Mouse (Mus musculus) frontal cortex, postnatal 36 days (tissue): ENCODE data around the gene Cpa2.
A peak's percentile ranks its signal among the peaks of the same experiment; 100 is the strongest.

Source experiments
- DNase-seq, 2 experiments: peaks; one replicate each; pipeline ENCODE4 v3.0.0; 2022; ENCODE audit warnings: low spot score in 2 of 2

The Cpa2 gene

DNA sequence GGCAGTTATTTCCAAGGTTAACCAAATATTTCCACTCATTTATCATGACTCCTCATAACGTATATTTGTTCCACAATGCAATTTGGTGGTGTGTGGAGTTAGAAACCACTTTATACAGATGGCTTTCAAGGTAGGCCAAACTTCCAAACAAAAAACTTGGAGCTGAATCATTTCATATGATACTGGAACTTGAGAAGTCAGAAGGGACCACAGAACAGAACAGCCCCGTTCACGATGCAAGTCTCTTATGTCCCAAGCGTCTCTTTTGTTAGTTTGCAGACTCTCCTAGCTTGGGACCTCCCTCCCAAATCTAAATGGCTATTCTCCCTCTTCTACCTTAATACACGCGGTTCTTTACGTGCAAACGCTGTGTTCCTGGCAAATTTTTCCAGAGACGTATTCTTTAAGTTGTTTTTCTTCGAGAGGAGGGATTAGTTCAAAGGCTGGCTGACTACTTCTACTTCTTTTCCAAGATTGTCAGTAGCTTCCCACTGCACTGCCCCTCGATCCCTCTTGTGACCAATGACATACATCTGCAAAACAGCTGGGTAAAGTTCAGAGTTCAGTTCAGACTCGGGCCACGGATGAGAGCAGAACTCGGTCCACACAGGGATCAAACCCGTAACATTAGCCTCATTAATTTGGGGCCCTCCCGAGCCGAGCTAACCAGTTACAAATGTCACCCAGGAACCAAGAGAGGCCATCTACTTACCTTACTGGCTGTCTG is 35.3 kb downstream of the Cpa2 start:
- no peak for DNase-seq

GRCm38 (mm10) chr6:30579961-30580840 is 38.8 kb downstream of the Cpa2 start:
- peak in 1 of 2 experiments; percentile 33 for DNase-seq

- DNase-seq, result no peak
Observed at GRCm38 (mm10) chr6:30580841-30581176, 39.4 kb downstream of the Cpa2 start.

GRCm38 (mm10) chr6:30586886-30587442 is 45.6 kb downstream of the Cpa2 start:
- no peak for DNase-seq

DNA sequence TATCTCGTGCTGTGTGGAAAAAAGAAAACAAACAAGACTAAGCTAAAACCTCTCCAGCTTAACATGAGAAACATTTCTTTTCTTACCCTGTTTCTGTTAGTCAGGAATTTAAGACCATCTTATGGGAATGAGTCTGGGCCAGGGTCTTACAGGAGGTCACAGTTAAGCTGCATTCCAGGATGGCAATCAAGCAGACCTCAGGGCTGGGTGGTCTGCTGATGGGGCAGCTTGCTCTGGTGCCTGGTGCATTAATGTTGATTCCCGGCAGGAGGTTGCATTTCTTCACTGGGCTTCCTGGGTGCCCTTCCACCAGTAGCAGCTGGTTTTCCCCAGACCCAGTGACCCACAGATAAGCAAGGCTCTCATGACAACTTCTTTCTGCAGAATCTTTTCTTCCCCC is 48.4 kb downstream of the Cpa2 start:
- no peak for DNase-seq

GRCm38 (mm10) chr6:30591851-30592404 is 50.5 kb downstream of the Cpa2 start:
- DNase-seq, result no peak

GRCm38 (mm10) chr6:30592417-30592974 is 51.1 kb downstream of the Cpa2 start:
- no peak for DNase-seq

DNA sequence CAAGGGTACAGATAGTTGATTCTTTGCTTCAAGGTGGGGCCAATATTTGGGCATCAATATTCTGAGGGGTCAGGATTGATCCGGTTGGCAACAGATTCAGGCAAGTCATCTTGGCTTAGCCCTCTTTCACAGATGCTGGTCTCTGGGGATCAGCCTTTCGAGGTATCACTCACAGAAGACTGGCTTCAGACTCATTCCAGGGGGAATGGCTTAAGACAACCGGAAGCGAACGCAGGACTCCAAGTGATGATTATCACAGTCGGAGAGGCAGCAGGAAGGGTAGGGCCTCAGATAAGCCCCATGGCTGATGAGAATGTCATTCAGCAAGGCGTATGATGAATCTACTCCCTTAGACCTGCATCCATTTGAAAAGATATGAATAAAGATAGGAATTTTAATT is 53.0 kb downstream of the Cpa2 start:
- DNase-seq, result no peak

- DNase-seq, result no peak
Observed at GRCm38 (mm10) chr6:30596230-30596898, 55.0 kb downstream of the Cpa2 start.

DNA sequence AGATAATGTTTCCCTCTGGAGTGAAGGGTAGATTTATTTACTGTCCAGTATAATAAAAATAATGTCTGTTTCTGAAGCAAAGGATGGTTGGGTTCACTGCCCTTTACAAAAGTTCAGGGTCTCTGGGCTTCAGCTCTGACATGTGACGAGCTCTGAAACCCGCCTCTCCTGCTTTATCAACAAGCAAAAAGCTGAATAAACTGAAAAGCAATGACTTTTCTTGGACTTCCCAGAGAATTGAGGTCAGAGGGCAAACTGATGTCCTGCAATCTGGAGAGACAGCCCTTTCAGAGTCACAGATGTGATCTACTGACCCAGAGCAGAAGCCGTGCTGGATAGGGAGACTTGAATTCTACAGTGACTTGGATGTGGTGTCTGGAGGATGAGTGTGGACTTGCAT is 58.7 kb downstream of the Cpa2 start:
- no peak for DNase-seq

DNA sequence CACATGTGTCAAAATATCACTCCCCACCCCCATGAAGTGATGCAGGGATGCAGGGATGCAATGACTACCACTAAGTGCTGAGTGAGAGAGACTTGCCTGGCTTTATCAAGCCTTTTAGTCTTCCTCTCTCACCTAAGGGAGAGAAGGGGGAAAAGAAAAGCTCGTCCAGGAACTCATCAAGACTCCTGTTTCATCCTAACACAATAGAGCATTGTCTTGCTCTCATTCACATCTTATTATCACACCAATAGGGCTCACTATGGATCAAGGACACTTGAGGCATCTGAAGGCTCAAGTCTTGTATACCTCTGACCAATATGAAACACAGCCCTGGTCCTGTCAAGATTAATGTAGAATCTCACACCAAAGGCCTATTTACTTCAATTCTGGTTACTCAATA is 59.6 kb downstream of the Cpa2 start:
- DNase-seq, result no peak

DNA sequence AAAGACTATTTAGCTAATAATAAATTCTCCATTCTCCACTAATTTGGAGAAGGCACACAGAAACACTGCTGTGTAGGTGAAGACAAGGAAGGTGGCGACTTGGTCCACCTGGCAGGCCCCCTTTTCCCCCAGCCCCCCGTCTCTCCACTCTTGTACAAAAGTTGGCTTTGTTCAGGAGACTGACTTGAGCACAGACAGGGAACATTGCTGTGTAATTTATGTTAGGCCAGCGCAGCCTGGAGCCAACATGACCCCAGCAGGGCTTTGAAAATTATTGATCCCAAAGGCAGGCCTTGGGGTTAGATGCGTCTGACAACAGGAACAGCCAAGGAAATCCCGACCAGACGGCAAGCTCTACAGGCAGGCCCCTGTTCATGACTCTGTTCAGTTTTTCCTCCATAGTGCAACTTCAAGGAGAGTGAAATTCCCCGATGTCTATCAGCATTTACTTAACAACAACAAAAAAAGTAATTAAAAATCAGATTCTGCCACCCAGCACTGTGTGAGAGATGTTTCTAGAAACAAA is 63.0 kb downstream of the Cpa2 start:
- no peak for DNase-seq

DNA sequence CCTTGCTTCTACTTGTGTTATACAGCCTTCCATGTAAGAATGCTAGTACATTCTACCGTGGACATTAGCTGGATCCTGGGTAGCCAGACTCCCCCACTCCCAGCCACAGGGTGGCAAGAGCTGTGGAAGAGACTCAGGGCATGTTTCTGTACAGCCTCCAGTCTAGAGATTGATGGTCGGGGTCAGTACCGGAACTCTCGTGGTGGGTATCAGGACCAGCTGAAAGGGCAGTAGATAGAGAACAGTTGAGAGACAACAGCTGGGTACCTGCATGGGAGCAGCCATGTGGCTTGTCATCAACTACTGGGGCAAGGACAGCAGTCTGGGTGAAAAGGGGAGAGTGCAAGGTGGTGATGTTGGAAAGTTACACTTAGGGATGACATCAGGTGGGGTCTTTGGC is 63.7 kb downstream of the Cpa2 start:
- DNase-seq, result no peak

- no peak for DNase-seq
Observed at GRCm38 (mm10) chr6:30605672-30606071, 64.3 kb downstream of the Cpa2 start.

- no peak for DNase-seq
Observed at GRCm38 (mm10) chr6:30610710-30611109, 69.3 kb downstream of the Cpa2 start, which contains the start of gene Cpa5. Cpa5 (plus strand) TSS chr6:30611010.

GRCm38 (mm10) chr6:30611212-30611611 is 69.8 kb downstream of the Cpa2 start:
- DNase-seq, result no peak
